In genomic region chr12:111441523-111441922, GRCm38 (mm10) we compare ENCODE assay signal across 12 mouse cellular contexts. TPM values are rescaled to one million over a fixed set of nuclear protein-coding genes. Genes with fewer than 3 reads are reported as not detected.
DNase-seq lines count a peak whose midpoint lies in the region; ATAC-seq lines count a peak whose summit lies in the region.
"Had no signal": no experiment of that assay in that cellular context is flagged by ENCODE, and none has a peak within 500 bp of the region (broad histone marks: within the 10 kb centered on the region; RNA-seq: fewer than 3 reads in every experiment).

No protein-coding gene starts in this region.

- DNase-seq in heart, postnatal 10 days: no peak
- peak; percentile 45 for DNase-seq in lung, postnatal 36 days
- DNase-seq in lung, postnatal 10 days: no peak
- peak; percentile 68 for DNase-seq in brain, adult 2 months (ENCODE audit: low read depth, low spot score)
- DNase-seq in ovary, postnatal 14 days (ENCODE audit: low spot score): no peak
- no peak for DNase-seq in layer of hippocampus, adult 8-10 months (ENCODE audit: low spot score in 2 of 2)
- DNase-seq: cerebellum, adult 9-11 months; lung, embryonic 14.5 days; thymus, postnatal 25 days had no signal

- peaks cover 45% of the 10 kb centered on the region for H3K4me1 ChIP-seq in heart, embryonic 13.5 days

- peaks cover 98% of the 10 kb centered on the region for H3K27me3 ChIP-seq in heart, embryonic 13.5 days (replicated peaks)

- peak overlapping the region; percentile 85; the same call in 1 of the 2 replicates for H3K4me2 ChIP-seq in heart, embryonic 13.5 days

- H3K79me2 ChIP-seq in macrophage (ENCODE audit: inconsistent target): peaks cover 40% of the 10 kb centered on the region

- WGBS in heart, embryonic 13.5 days: 65% methylated on average over 3 of the region's 3 CpGs
- WGBS in macrophage (ENCODE audit: missing documents): 34% methylated on average over 3 of the region's 3 CpGs

- H3K36me3 ChIP-seq in heart, embryonic 13.5 days: no peaks in the 10 kb centered on the region
- peaks cover 6% of the 10 kb centered on the region; the same call in 1 of the 2 replicates for H3K36me3 ChIP-seq in macrophage (ENCODE audit: inconsistent target)

- H3K9me3 ChIP-seq in heart, embryonic 13.5 days: no peaks in the 10 kb centered on the region

- H3K4me3 ChIP-seq in heart, embryonic 13.5 days: no peak overlapping the region
- H3K4me3 ChIP-seq in macrophage (ENCODE audit: inconsistent target): no peak overlapping the region

- ATAC-seq in heart, embryonic 13.5 days (ENCODE audit: extremely low read depth, insufficient number of reproducible peaks, low FRiP score, low TSS enrichment): no peak

- intact Hi-C loops in heart, postnatal 10 days (cut with DNase I): no loop called here

- no peak overlapping the region for H3K9ac ChIP-seq in heart, embryonic 13.5 days

- no peak overlapping the region; the same call in 1 of the 2 replicates for H3K27ac ChIP-seq in heart, embryonic 13.5 days (replicated peaks)
- H3K27ac ChIP-seq in macrophage: peak overlapping the region; percentile 81

RNA-seq across cellular contexts. Expression of gene Tnfaip2, which starts 0.7 kb away (rescaled TPM):
- 6.0 and 10.6 TPM in 2 replicates for polyA plus RNA-seq in heart, embryonic 13.5 days (2015; fragmentation: Nextera tagmentation; extraction: Ambion mirVana)
- 10 to 100 TPM; 28.9 to 41.2 TPM for total RNA-seq in heart, postnatal 10 days (2021)
- over 10,000 TPM in 4 of 26 experiments, 1,000 to 10,000 TPM in 18, 100 to 1,000 TPM in 4; 785 to 11,990 (median 4,844) TPM for total RNA-seq in macrophage (2018; cell fraction: chromatin; rRNA removed)
- total RNA-seq in macrophage (2018; cell fraction: cytosol; rRNA removed): 1,000 to 10,000 TPM in 8 of 26 experiments, 100 to 1,000 TPM in 18; 279 to 3,779 (median 516) TPM
- total RNA-seq in macrophage (2018; cell fraction: nucleus; rRNA removed): 1,000 to 10,000 TPM in 19 of 26 experiments, 100 to 1,000 TPM in 7; 417 to 7,545 (median 2,584) TPM
- 127 to 339 TPM (median 289 TPM) in 3 replicates for polyA plus RNA-seq in macrophage (2018)
- total RNA-seq in layer of hippocampus, adult 8-10 months (2022): 1 to 10 TPM in 3 of 4 experiments, under 1 TPM in 1; 0.85 to 1.8 (median 1.4) TPM

RNA-seq across cellular contexts. Expression of gene Exoc3l4, which starts 24.7 kb away (rescaled TPM):
- polyA plus RNA-seq in heart, embryonic 13.5 days (2015; fragmentation: Nextera tagmentation; extraction: Ambion mirVana): 10.2 and 10.8 TPM in 2 replicates
- 1 to 10 TPM; 5.3 to 8.3 TPM for total RNA-seq in heart, postnatal 10 days (2021)
- 100 to 1,000 TPM in 1 of 26 experiments, 10 to 100 TPM in 23, 1 to 10 TPM in 2; 9.1 to 109 (median 30.7) TPM for total RNA-seq in macrophage (2018; cell fraction: chromatin; rRNA removed)
- 10 to 100 TPM in 20 of 26 experiments, 1 to 10 TPM in 6; 7.8 to 73.6 (median 15.0) TPM for total RNA-seq in macrophage (2018; cell fraction: cytosol; rRNA removed)
- total RNA-seq in macrophage (2018; cell fraction: nucleus; rRNA removed): 100 to 1,000 TPM in 4 of 26 experiments, 10 to 100 TPM in 20, 1 to 10 TPM in 2; 8.3 to 170 (median 42.3) TPM
- polyA plus RNA-seq in macrophage (2018): 8.0 to 13.2 TPM (median 12.5 TPM) in 3 replicates
- total RNA-seq in layer of hippocampus, adult 8-10 months (2022): 1 to 10 TPM; 5.0 to 7.7 (median 6.5) TPM

RNA-seq across cellular contexts. Expression of gene Lbhd2, which starts 34.9 kb away (rescaled TPM):
- polyA plus RNA-seq in heart, embryonic 13.5 days (2015; fragmentation: Nextera tagmentation; extraction: Ambion mirVana): 0.53 and 0.55 TPM in 2 replicates
- total RNA-seq in heart, postnatal 10 days (2021): not detected
- not detected for total RNA-seq in macrophage (2018; cell fraction: chromatin; rRNA removed)
- total RNA-seq in macrophage (2018; cell fraction: cytosol; rRNA removed): not detected
- total RNA-seq in macrophage (2018; cell fraction: nucleus; rRNA removed): not detected
- not detected in 3 replicates for polyA plus RNA-seq in macrophage (2018)
- total RNA-seq in layer of hippocampus, adult 8-10 months (2022): 1 to 10 TPM in 2 of 4 experiments, under 1 TPM in 1, not detected in 1; 0.61 to 2.3 (median 1.3) TPM
- total RNA-seq: hematopoietic stem cell, adult 5-6 weeks had no signal

RNA-seq across cellular contexts. Expression of gene Gm266, which starts 44.1 kb away (rescaled TPM):
- 2.1 and 2.5 TPM in 2 replicates for polyA plus RNA-seq in heart, embryonic 13.5 days (2015; fragmentation: Nextera tagmentation; extraction: Ambion mirVana)
- 1 to 10 TPM; 2.2 to 2.4 TPM for total RNA-seq in heart, postnatal 10 days (2021)
- not detected for total RNA-seq in macrophage (2018; cell fraction: chromatin; rRNA removed)
- total RNA-seq in macrophage (2018; cell fraction: cytosol; rRNA removed): under 1 TPM in 2 of 26 experiments, not detected in 24; 0.10 to 0.14 TPM
- under 1 TPM in 1 of 26 experiments, not detected in 25; 0.86 TPM for total RNA-seq in macrophage (2018; cell fraction: nucleus; rRNA removed)
- polyA plus RNA-seq in macrophage (2018): not detected in 3 replicates
- 1 to 10 TPM; 3.6 to 6.6 (median 4.6) TPM for total RNA-seq in layer of hippocampus, adult 8-10 months (2022)
- total RNA-seq: hematopoietic stem cell, adult 5-6 weeks had no signal

Comparison
In these comparisons a context has a peak if more than half of its experiments do, and no peak if none do; other contexts are left out.
1. DNase-seq: peak in lung, postnatal 36 days (single experiment) and brain, adult 2 months (single experiment); none in heart, postnatal 10 days (0 of 2), lung, postnatal 10 days (single experiment), ovary, postnatal 14 days (single experiment) and layer of hippocampus, adult 8-10 months (0 of 2).
2. RNA of gene Tnfaip2, which starts 0.7 kb away (total RNA-seq): 28.9 to 41.2 TPM in heart, postnatal 10 days; 0.85 to 1.8 TPM in layer of hippocampus, adult 8-10 months; every median in the first group is over 10 times any median in the second.